Mouse (Mus musculus): ENCODE results near the gene Ifnb1.

DNA sequence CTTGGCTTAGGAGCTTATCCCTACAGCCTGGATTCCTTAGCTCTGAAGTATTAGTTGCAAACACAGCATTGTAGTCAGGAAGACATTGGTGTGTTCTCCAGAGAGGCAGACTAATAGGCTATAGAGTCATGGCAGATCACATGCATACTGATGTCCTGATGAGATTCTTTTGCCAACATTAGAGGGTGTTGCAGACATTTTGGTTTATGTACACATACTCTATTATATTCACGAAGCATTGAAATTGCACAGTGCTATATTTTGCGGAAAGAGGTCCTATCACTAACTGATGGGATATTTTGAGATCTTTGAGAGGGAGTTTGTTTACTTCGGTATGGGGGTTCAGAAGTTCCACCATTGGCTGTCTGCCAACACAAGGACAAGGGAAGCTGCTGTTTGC lies 34.5 kb downstream of the Ifnb1 start:
- no peak for TF ChIP-seq CTCF (IDR thresholded peaks at IDR 0.05; ENCODE audit: borderline replicate concordance, extremely low read depth, insufficient read depth, insufficient read length)
- TF ChIP-seq POLR2A (IDR thresholded peaks at IDR 0.05; ENCODE audit: borderline replicate concordance, extremely low read depth, insufficient read depth, insufficient read length, poor library complexity, severe bottlenecking) = no peak
